Mouse (Mus musculus): ENCODE results near the gene Fsip1.

GRCm38 (mm10) chr2:118149855-118150563, 106.8 kb downstream of the Fsip1 start:
- TF ChIP-seq USF1 (IDR thresholded peaks at IDR 0.05; ENCODE audit: low read depth) (no peak), REST (IDR thresholded peaks at IDR 0.05; ENCODE audit: insufficient read depth, insufficient read length) (no peak), POLR2AphosphoS2 (IDR thresholded peaks at IDR 0.05; ENCODE audit: insufficient read length, low read depth) (no peak), POLR2A (IDR thresholded peaks at IDR 0.05; ENCODE audit: insufficient read length, low read depth) (no peak), SRF (IDR thresholded peaks at IDR 0.05; ENCODE audit: control insufficient read depth, insufficient read length, low read depth) (no peak), TCF12 (IDR thresholded peaks at IDR 0.05; ENCODE audit: insufficient read depth, poor library complexity, severe bottlenecking) (no peak), MAX (IDR thresholded peaks at IDR 0.05; ENCODE audit: low read depth) (no peak), E2F4 (IDR thresholded peaks at IDR 0.05; ENCODE audit: insufficient read depth) (no peak)
